ENCODE assay signal across 10 mouse cellular contexts in genomic region chr3:138893520-138893919, GRCm38 (mm10).
DNase-seq lines count a peak whose midpoint lies in the region; ATAC-seq lines count a peak whose summit lies in the region.
"Had no signal": no experiment of that assay in that cellular context is flagged by ENCODE, and none has a peak within 500 bp of the region (broad histone marks: within the 10 kb centered on the region; RNA-seq: fewer than 3 reads in every experiment).

No protein-coding gene starts in this region.

- H3K9me3 ChIP-seq in hindbrain, embryonic 10.5 days = no peaks in the 10 kb centered on the region
- H3K9me3 ChIP-seq in hindbrain, embryonic 11.5 days (ENCODE audit: control insufficient read depth, low read length) = no peaks in the 10 kb centered on the region
- no peaks in the 10 kb centered on the region for H3K9me3 ChIP-seq in limb, embryonic 13.5 days
- H3K9me3 ChIP-seq: G1E had no signal

- 64% methylated on average over 5 of the region's 5 CpGs for WGBS in hindbrain, embryonic 10.5 days
- WGBS in hindbrain, embryonic 11.5 days = 62% methylated on average over 5 of the region's 5 CpGs
- WGBS in limb, embryonic 13.5 days = 25% methylated on average over 5 of the region's 5 CpGs

- peaks cover 13% of the 10 kb centered on the region for H3K4me1 ChIP-seq in hindbrain, embryonic 10.5 days (replicated peaks)
- no peaks in the 10 kb centered on the region for H3K4me1 ChIP-seq in hindbrain, embryonic 11.5 days (replicated peaks; ENCODE audit: control insufficient read depth, insufficient read depth, low read length)
- H3K4me1 ChIP-seq in limb, embryonic 13.5 days = peaks cover 18% of the 10 kb centered on the region

- peaks cover 32% of the 10 kb centered on the region for H3K36me3 ChIP-seq in hindbrain, embryonic 10.5 days
- H3K36me3 ChIP-seq in hindbrain, embryonic 11.5 days (ENCODE audit: control insufficient read depth, insufficient read depth, low read length) = no peaks in the 10 kb centered on the region
- H3K36me3 ChIP-seq in limb, embryonic 13.5 days = peaks cover 27% of the 10 kb centered on the region
- H3K36me3 ChIP-seq: G1E had no signal

- DNase-seq in hindbrain, embryonic 10.5 days (ENCODE audit: low spot score) = no peak
- no peak for DNase-seq in hindbrain, embryonic 11.5 days (ENCODE audit: low spot score)
- peak; percentile 59 for DNase-seq in CD4-positive, CD25-positive, alpha-beta regulatory T cell, adult 2 months (ENCODE audit: low read depth, low spot score)
- DNase-seq in embryo, embryonic 10.5 days (ENCODE audit: low spot score) = peak; percentile 33
- no peak for DNase-seq in spleen, postnatal 36 days (ENCODE audit: low spot score in 2 of 2)
- no peak for DNase-seq in cerebellum, adult 9-11 months
- DNase-seq in MN1 (ENCODE audit: low spot score) = no peak
- DNase-seq: gastrocnemius, postnatal 25 days had no signal

- no peaks in the 10 kb centered on the region for H3K27me3 ChIP-seq in hindbrain, embryonic 10.5 days (ENCODE audit: insufficient read depth, poor library complexity, severe bottlenecking)
- H3K27me3 ChIP-seq in hindbrain, embryonic 11.5 days (ENCODE audit: control insufficient read depth, insufficient read depth, low read length) = no peaks in the 10 kb centered on the region
- H3K27me3 ChIP-seq in limb, embryonic 13.5 days = no peaks in the 10 kb centered on the region

- peak overlapping the region; percentile 36 for H3K27ac ChIP-seq in hindbrain, embryonic 10.5 days
- no peak overlapping the region for H3K27ac ChIP-seq in hindbrain, embryonic 11.5 days (ENCODE audit: low read depth, low read length)
- no peak overlapping the region for H3K27ac ChIP-seq in limb, embryonic 13.5 days

- H3K4me2 ChIP-seq in hindbrain, embryonic 11.5 days (replicated peaks; ENCODE audit: low read depth, low read length) = no peak overlapping the region
- no peak overlapping the region for H3K4me2 ChIP-seq in limb, embryonic 13.5 days (replicated peaks)

- ATAC-seq in hindbrain, embryonic 11.5 days (ENCODE audit: low FRiP score) = no peak
- ATAC-seq in limb, embryonic 13.5 days (ENCODE audit: low FRiP score, low read depth) = no peak

- H3K4me3 ChIP-seq in hindbrain, embryonic 10.5 days = no peak overlapping the region
- no peak overlapping the region for H3K4me3 ChIP-seq in hindbrain, embryonic 11.5 days (ENCODE audit: low read depth, low read length)
- H3K4me3 ChIP-seq in limb, embryonic 13.5 days = no peak overlapping the region

- no peak overlapping the region for H3K9ac ChIP-seq in hindbrain, embryonic 11.5 days (ENCODE audit: low read depth, low read length)
- H3K9ac ChIP-seq in limb, embryonic 13.5 days = peak overlapping the region; percentile 35; the same call in 1 of the 2 replicates

Comparison
In these comparisons a context has a peak if more than half of its experiments do, and no peak if none do; other contexts are left out.
1. DNase-seq: peak in CD4-positive, CD25-positive, alpha-beta regulatory T cell, adult 2 months (single experiment) and embryo, embryonic 10.5 days (single experiment); none in hindbrain, embryonic 10.5 days (single experiment), hindbrain, embryonic 11.5 days (single experiment), spleen, postnatal 36 days (0 of 2), cerebellum, adult 9-11 months (single experiment) and MN1 (single experiment).